Mouse (Mus musculus) kidney, embryonic 16.5 days (tissue): Measurements from ENCODE around the gene Il1a. TPM values are rescaled to one million over a fixed set of nuclear protein-coding genes. Genes with fewer than 3 reads are reported as not detected.

Source experiments
- ATAC-seq: fragments of 200-750 bp; cut with Nextera tagmentation; 2 replicates; pipeline ENCODE4 v1.8.0; 2017; ENCODE audit warnings: moderate TSS enrichment; ENCODE audit not compliant: low FRiP score, low TSS enrichment
- H3K27ac ChIP-seq: fragments of 300-500 bp; sonication (generic); 2 replicates; pipeline ENCODE4 v1.5.1; 2014; ENCODE audit warnings: low read length
- H3K27me3 ChIP-seq: fragments of 300-500 bp; sonication (generic); 2 replicates; pipeline ENCODE4 v1.6.1; 2014; ENCODE audit warnings: low read length, control low read depth, mixed read lengths; ENCODE audit not compliant: insufficient read depth
- H3K36me3 ChIP-seq: fragments of 300-500 bp; sonication (generic); 2 replicates; pipeline ENCODE4 v1.6.1; 2014; ENCODE audit warnings: low read length, control low read depth, mixed read lengths; ENCODE audit not compliant: insufficient read depth
- H3K4me1 ChIP-seq: fragments of 300-500 bp; sonication (generic); 2 replicates; pipeline ENCODE4 v1.6.1; 2014; ENCODE audit warnings: low read length, control low read depth, mixed read lengths; ENCODE audit not compliant: insufficient read depth
- H3K4me2 ChIP-seq: fragments of 300-500 bp; sonication (generic); replicated peaks from 2 replicates; pipeline ENCODE4 v1.6.1; 2014; ENCODE audit warnings: low read depth, low read length
- H3K4me3 ChIP-seq: fragments of 300-500 bp; sonication (generic); 2 replicates; pipeline ENCODE4 v1.5.1; 2014; ENCODE audit warnings: mild to moderate bottlenecking, low read length
- H3K9ac ChIP-seq: fragments of 300-500 bp; sonication (generic); replicated peaks from 2 replicates; pipeline ENCODE4 v1.6.1; 2014; ENCODE audit warnings: low read length
- H3K9me3 ChIP-seq: fragments of 300-500 bp; sonication (generic); 2 replicates; pipeline ENCODE4 v1.6.1; 2016; ENCODE audit warnings: low read length, control low read depth
- WGBS: fragments of 180-500 bp; shearing (Covaris S2); extraction: QIAGEN DNeasy Blood & Tissue Kit; methylation state at CpG from one replicate; pipeline ENCODE4 v1.1.7; 2014; 5-methylcytosine and 5-hydroxymethylcytosine counted together
- polyA plus RNA-seq: library from polyadenylated mRNA; unstranded; fragments of >200 nt; fragmentation: Nextera tagmentation; extraction: Ambion mirVana; gene quantifications from 2 replicates; pipeline ENCODE4 v1.2.1, GENCODE M21; 2015

The Il1a gene
- polyA plus RNA-seq, 1 experiment from 2014 or later = not detected

DNA sequence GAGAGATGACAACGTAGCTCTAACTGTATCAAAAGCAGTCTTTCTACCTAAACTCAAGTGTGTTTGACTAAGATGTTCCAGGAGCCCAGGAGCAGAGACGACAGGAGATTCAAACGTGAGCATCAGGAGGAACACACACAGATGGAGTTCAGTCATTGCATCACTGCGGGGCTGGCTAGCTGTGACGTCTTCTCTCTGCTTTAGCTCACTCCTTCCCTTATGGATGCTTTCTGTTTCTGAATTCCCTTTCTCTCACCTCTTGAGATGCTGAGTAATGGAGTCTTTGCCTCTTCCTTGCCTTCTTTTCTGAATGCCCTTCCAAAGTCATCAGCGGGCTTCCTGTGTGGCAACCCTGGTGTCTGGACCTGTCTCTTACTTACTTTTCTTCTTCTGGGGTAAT lies 5.1 kb upstream of the Il1a start:
- H3K4me3 ChIP-seq = no peak overlapping the region
- no peaks in the 10 kb centered on the region for H3K27me3 ChIP-seq
- no peak for ATAC-seq
- 81% methylated on average over 6 of the region's 6 CpGs for WGBS
- no peaks in the 10 kb centered on the region for H3K36me3 ChIP-seq
- no peak overlapping the region for H3K27ac ChIP-seq
- H3K4me1 ChIP-seq = no peaks in the 10 kb centered on the region
- H3K9me3 ChIP-seq = no peaks in the 10 kb centered on the region
- no peak overlapping the region for H3K9ac ChIP-seq
- no peak overlapping the region for H3K4me2 ChIP-seq

DNA sequence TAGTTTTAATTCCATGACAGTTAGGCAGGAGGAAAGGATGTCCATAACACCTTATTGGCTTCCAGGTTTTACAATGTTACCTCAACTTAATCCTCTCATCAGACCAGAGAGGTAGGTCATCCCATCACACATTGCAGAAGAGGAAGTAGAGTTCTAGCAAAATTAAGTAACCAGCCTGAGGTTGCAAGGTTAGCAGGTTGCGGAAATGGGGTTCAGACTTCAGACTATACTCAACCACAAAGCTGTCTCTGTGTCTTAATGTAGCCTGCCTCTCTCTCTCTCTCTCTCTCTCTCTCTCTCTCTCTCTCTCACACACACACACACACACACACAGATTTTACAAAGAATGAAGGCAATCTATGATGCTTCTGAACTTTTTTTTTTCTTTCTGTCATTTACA lies 4.2 kb upstream of the Il1a start:
- H3K9ac ChIP-seq = no peak overlapping the region
- WGBS = 92% methylated on average over 1 of the region's 1 CpGs
- ATAC-seq = no peak
- H3K36me3 ChIP-seq = no peaks in the 10 kb centered on the region
- H3K9me3 ChIP-seq = no peaks in the 10 kb centered on the region
- H3K27me3 ChIP-seq = no peaks in the 10 kb centered on the region
- H3K4me3 ChIP-seq = no peak overlapping the region
- H3K4me2 ChIP-seq = no peak overlapping the region
- no peak overlapping the region for H3K27ac ChIP-seq
- no peaks in the 10 kb centered on the region for H3K4me1 ChIP-seq

DNA sequence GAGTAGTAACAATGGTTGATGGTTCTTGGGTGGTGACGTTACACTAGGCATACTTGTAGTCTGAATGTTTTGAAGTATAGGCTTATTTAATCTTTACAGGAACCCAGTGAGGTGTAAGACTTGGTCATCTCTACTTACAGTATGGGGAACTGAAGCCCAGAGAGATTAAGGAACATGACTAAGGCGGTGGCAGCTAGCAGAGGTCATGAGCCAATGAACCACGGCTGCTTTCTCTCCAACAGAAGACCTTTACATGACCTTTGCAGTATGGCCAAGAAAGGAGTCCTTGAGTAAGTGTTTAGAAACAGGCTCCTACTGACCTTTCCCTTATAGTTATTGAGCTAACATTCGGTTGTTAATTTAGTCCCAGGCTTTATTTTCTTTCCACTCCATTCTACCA lies 3.8 kb downstream of the Il1a start:
- Histone ChIP-seq H3K36me3 (no peaks in the 10 kb centered on the region), H3K27me3 (no peaks in the 10 kb centered on the region), H3K9ac (no peak overlapping the region), H3K9me3 (no peaks in the 10 kb centered on the region), H3K4me3 (no peak overlapping the region), H3K4me2 (no peak overlapping the region), H3K27ac (no peak overlapping the region), H3K4me1 (no peaks in the 10 kb centered on the region)
- ATAC-seq = no peak
- WGBS = 47% methylated on average over 4 of the region's 4 CpGs

DNA sequence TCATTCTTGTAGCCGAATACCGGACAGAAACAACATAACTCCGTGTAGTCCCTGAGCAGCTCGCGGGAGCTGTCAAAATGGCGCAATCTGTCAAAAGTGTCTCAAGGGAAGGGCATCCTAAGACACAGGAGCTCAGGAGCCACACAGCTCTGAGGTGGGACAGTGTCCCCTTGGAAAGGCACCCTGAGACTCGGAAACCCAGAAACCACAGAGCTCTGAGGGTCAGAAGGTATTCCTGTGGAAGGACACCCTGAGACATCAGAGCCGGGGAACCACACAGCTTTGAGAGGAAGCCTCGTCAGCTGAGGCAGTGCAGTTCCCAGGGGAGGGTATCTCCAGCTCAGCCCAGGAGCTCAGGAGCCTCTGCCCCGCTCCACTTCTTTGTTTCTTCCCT lies 12.2 kb downstream of the Il1a start:
- peak overlapping the region; percentile 81 for H3K9ac ChIP-seq
- peak; percentile 63 for ATAC-seq
- 1% methylated on average over 10 of the region's 10 CpGs for WGBS

DNA sequence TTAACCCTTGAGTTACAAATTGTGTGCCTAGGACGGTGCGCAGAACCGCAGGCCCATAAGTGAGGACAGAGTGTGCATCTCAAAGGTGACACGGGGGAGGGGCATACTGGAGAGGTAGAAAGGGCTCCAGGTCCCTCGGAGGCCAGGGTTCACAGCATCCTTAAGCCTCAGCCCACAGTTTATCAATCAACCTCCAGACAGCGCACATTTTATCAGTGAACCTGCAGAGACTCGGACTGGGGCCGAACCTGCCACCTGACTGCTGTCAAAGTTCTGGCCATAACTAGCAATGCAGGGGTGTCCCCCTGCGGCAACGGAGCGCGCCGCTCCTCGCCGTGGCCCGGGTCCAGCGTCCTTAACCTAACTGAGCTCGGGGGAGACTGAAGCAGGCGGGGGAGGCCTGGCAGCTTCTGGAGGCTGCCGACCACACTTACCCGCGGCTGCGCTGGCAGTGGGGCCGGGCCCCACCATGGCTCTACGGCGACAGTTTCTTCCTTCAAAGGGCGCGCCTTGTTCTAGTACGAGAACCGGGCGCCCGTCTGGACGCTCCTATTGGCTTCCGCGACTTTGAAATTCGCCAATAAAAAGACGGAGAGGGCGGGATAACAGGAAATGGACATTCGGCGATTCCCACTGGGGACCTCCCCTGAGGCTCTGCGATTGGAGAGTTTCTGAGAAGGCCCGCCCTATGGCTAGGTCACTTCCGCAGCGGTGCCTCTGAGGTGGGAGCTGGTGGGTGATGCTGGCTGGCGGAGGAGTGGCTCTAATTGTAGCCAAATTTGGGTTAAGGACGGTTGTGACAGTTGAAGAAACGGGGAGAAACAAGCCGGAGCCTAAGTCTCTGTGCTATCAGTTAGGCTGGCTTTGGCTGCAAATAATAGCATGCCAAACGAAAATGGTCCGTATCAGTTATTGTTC lies 12.8 kb downstream of the Il1a start, which contains the start of gene Ckap2l:
Gene Ckap2l (minus strand): TSS at position 542 of the 918 bp plus-strand sequence.
- peak within 1 kb of the TSS; percentile 89 for H3K4me2 ChIP-seq
- WGBS = under 1% methylated on average over 50 of the region's 50 CpGs
- H3K27me3 ChIP-seq = 0 out of 2 replicates have a peak, but pooled peaks cover 3% of the 10 kb centered on the region

More for the DNA sequence above, 12.2 kb downstream of the Il1a start:
- Histone ChIP-seq H3K9me3 (no peaks in the 10 kb centered on the region), H3K4me3 (peak overlapping the region; percentile 73), H3K27ac (peak overlapping the region; percentile 84), H3K27me3 (0 out of 2 replicates have a peak, but pooled peaks cover 3% of the 10 kb centered on the region), H3K4me2 (peak overlapping the region; percentile 89), H3K36me3 (0 out of 2 replicates have a peak, but pooled peaks cover 3% of the 10 kb centered on the region), H3K4me1 (peaks cover 12% of the 10 kb centered on the region)

DNA sequence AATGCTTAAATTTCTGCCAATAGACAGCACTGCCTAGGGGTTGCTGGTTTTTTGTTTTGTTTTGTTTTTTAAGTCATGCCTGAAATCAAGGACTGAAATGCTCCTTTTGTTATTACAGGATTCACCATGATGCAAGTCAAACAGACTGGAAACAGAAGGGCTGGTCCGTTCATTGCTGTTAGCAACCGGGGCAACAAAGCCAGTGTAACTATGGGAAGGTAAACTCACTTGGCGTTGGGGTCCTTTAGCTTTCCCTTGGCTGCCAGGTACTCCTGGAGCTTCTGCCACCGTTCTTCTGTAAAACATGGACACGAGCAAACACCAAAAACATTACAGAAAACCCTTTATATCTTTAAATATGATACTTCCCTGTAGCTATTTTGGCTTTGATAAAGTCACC lies 13.7 kb downstream of the Il1a start:
- no peak for ATAC-seq
- no peak overlapping the region for H3K27ac ChIP-seq
- WGBS = 68% methylated on average over 5 of the region's 5 CpGs
- peaks cover 12% of the 10 kb centered on the region for H3K4me1 ChIP-seq
- no peaks in the 10 kb centered on the region for H3K9me3 ChIP-seq
- peak overlapping the region; percentile 65 for H3K4me2 ChIP-seq
- peak overlapping the region; percentile 73 for H3K4me3 ChIP-seq
- H3K36me3 ChIP-seq = 0 out of 2 replicates have a peak, but pooled peaks cover 4% of the 10 kb centered on the region
- H3K9ac ChIP-seq = peak overlapping the region; percentile 77
- 0 out of 2 replicates have a peak, but pooled peaks cover 3% of the 10 kb centered on the region for H3K27me3 ChIP-seq

More for the DNA sequence above, 12.8 kb downstream of the Il1a start, which contains the start of gene Ckap2l:
- ATAC-seq = peak; percentile 100
- Histone ChIP-seq H3K4me3 (peak within 1 kb of the TSS; percentile 73), H3K36me3 (0 out of 2 replicates have a peak, but pooled peaks cover 3% of the 10 kb centered on the region), H3K9ac (peak within 1 kb of the TSS; percentile 81), H3K4me1 (peaks cover 12% of the 10 kb centered on the region), H3K27ac (peak within 1 kb of the TSS; percentile 84), H3K9me3 (no peaks in the 10 kb centered on the region)

DNA sequence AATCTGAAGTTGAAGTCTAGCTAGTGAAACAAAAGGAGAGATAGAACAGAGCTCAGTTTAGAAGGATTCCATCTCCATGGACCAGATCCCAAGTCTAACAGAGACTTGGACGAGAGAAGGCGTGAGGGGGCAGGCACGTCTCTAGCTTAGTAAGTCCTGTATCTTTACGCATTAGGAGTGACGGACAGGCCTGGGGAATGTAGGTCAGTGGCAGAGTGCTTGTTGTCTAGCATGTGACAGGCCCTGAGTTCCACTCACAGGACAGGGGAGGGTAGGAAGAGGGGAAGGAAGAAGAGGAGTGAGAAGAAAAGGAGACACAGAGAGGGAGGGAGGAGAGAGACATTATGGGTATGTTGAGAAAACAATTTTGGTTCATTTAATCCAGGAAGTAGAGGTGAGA lies 14.7 kb downstream of the Il1a start:
- H3K36me3 ChIP-seq = 0 out of 2 replicates have a peak, but pooled peaks cover 5% of the 10 kb centered on the region
- H3K4me3 ChIP-seq = no peak overlapping the region
- H3K4me2 ChIP-seq = no peak overlapping the region
- no peak overlapping the region for H3K27ac ChIP-seq
- H3K4me1 ChIP-seq = peaks cover 12% of the 10 kb centered on the region
- H3K9me3 ChIP-seq = no peaks in the 10 kb centered on the region
- H3K9ac ChIP-seq = no peak overlapping the region
- 93% methylated on average over 5 of the region's 5 CpGs for WGBS
- ATAC-seq = no peak
- no peaks in the 10 kb centered on the region for H3K27me3 ChIP-seq

DNA sequence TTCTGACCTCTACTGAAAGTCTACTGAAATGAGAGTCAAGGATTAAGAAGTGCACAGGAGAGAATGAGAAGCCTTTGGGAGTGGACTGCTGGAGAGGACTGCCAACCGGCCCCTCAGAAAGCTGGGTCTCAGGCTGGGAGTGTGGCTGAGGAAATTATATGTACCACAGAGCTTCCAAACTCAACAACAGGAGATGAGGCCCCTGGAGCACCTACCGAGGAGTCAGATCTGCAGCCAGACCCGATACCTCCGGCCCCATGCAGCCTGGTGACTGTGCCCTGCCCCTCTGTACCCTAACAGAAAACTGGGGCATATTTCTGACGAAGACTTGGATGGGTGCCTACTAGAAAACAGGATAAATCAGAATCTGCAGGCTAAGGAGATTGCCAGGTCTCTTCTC lies 35.9 kb downstream of the Il1a start:
- Histone ChIP-seq H3K4me1 (no peaks in the 10 kb centered on the region), H3K9ac (no peak overlapping the region), H3K4me3 (no peak overlapping the region), H3K27ac (no peak overlapping the region), H3K4me2 (no peak overlapping the region), H3K36me3 (peaks cover 62% of the 10 kb centered on the region), H3K9me3 (no peaks in the 10 kb centered on the region), H3K27me3 (no peaks in the 10 kb centered on the region)
- no peak for ATAC-seq
- 95% methylated on average over 5 of the region's 5 CpGs for WGBS

DNA sequence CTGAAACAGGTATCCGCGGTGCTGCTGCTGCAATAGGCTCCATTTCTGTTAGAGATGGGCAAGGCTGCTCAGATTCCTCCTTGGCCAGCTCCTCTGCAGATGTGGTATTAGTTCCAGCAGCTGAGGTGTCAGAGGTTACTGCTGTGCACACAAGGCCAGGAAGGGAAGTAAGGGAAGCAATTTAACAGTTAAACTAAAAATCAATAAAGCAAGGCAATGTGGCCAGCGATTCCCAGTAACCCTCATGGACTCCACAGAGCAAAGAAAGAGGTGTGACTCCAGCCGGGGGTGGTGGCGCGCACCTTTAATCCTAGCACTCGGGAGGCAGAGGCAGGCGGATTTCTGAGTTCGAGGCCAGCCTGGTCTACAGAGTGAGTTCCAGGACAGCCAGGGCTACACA lies 39.2 kb downstream of the Il1a start:
- Histone ChIP-seq H3K4me1 (no peaks in the 10 kb centered on the region), H3K27ac (no peak overlapping the region), H3K9me3 (no peaks in the 10 kb centered on the region), H3K4me2 (no peak overlapping the region), H3K36me3 (peaks cover 74% of the 10 kb centered on the region), H3K4me3 (no peak overlapping the region), H3K27me3 (no peaks in the 10 kb centered on the region), H3K9ac (no peak overlapping the region)
- 80% methylated on average over 7 of the region's 9 CpGs for WGBS
- no peak for ATAC-seq

DNA sequence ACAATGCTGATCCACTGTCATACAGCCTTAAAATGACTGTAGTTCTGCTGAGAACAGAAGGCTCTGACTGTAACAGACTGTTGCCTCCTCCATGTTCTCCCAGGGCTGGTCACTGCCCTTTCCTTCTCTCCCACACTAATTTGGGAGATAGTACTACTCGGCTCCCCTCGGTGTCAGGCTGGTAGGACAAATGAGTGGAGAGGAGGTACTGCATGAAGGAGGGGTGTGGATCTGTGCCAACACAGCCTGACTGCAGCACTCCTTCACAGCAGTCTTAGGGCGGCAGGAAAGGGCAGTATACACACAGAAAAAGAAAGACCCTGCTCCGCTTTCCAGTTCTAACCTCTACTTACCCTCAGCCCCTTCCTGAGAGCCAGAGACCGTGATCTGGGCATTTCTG lies 39.8 kb downstream of the Il1a start:
- no peak overlapping the region for H3K27ac ChIP-seq
- 90% methylated on average over 5 of the region's 5 CpGs for WGBS
- H3K36me3 ChIP-seq = peaks cover 69% of the 10 kb centered on the region

More for the DNA sequence above, 39.8 kb downstream of the Il1a start:
- no peaks in the 10 kb centered on the region for H3K9me3 ChIP-seq
- H3K27me3 ChIP-seq = no peaks in the 10 kb centered on the region
- H3K4me1 ChIP-seq = no peaks in the 10 kb centered on the region
- ATAC-seq = no peak
- H3K9ac ChIP-seq = no peak overlapping the region
- H3K4me2 ChIP-seq = no peak overlapping the region
- no peak overlapping the region for H3K4me3 ChIP-seq
